Mouse (Mus musculus) spleen, adult 18-20 months (tissue): ENCODE measurements around the gene Alx1.

Experiments used
- DNase-seq, 2 experiments: peaks; one replicate each; pipeline ENCODE4 v3.0.0; 2022; ENCODE audit warnings: mixed read lengths in 2 of 2

Alx1 gene

GRCm38 (mm10) chr10:103029730-103030490 is at the start of gene Alx1:
Alx1 (minus strand) TSS chr10:103030215.
- DNase-seq, result no peak

- no peak for DNase-seq
These were observed 19.6 kb upstream of the Alx1 start for GRCm38 (mm10) chr10:103049593-103049992.

- DNase-seq, result no peak
These were observed 16.6 kb upstream of the Alx1 start for GRCm38 (mm10) chr10:103046623-103047022.

- DNase-seq, result no peak
These were observed 15.0 kb upstream of the Alx1 start for GRCm38 (mm10) chr10:103045019-103045418.

DNA sequence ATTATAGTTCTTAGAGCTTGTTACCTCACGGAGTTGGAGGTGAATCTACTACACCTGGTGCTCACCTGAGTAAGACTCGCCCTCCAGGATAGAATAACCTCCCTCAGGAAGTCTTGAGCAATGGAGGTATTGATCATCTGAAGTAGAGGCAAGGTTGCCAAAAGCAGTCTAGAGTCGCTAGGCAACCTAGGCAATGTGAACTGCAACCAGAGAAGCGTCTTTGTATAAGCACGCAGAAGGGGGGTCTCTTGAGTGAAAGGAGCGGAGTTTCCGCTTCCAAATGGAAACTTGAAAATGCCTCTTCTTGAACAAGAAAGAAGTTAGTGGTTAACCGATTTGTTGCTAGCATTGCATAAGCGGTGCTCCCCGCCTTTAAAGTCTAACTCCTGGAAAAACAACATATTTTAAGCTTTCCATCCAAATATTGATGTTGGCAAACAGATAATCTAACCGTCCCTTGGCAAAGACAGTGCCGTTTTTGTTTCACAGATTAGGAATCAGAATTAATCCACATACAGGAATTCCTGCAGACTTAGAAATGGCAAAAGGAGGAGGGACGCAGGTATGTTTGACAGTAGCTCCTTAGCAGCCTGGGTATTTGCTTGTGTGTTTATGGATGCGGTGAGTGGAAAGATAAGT is 5.1 kb upstream of the Alx1 start:
- DNase-seq, result no peak

DNA sequence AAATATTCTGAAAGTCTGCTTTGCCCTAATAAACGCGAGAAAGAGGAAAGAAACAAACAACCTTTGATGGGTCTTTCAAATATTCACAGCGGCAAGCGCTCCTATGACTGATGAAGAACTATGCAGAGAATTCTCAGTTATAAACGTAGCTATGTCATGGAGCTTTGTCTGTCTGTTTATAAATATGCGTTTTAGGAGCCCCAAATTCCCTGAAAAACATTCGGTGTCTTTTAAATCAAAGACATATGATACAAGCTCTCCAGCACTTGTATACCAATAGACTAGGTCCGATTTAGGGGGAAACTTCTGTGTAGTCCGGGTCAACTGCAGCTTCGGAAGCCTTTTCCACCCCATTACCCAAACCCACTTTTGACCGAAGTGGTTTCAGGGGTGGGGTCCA is 916 bp upstream of the Alx1 start:
- DNase-seq, result no peak

GRCm38 (mm10) chr10:103029132-103029729 is 784 bp downstream of the Alx1 start:
- DNase-seq, result no peak

DNA sequence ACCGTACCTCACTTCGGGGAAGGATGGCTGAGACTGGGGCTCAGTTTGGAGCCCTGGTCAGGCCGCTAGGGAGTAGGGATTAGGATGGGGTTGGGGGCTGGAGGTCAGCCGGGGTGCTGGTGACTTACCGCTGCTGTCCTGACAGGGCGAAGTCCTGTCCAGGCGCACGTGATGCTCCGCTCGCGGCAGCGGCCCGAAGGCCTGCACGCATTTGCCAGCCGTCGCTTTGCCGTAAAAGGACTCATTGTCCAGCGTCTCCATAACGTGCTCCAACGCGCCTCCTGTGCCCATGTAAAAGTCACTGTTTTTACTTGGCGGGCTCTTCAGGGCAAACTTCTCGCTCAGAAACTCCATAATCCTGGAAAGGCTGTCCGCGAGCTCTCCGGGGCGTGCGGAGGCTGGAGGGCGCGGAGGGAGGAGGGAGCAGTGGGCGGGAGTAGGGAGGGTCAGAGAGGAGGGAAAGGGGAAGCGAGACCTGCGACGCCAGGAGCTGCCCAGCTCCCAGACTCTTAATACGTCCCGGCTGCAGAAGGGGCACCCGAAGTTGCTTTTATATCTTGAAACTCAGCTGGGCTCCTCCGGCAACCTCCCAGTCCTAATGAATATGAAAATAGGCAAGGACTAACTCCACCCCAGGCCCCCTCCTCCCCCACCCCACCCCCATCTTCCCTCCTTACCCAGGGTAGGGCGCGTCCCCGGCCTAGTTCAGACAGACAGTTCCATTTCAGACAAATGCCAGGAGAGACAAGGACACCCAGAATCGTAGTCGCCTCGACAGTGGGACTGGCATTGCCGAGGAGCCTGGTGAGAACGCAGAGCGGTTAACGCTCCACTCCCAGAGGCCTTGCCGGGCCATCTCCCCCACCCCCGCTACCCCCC is 1.5 kb downstream of the Alx1 start:
- DNase-seq, result no peak

- no peak for DNase-seq
These were observed 2.1 kb downstream of the Alx1 start for GRCm38 (mm10) chr10:103027931-103028252.

- DNase-seq, result no peak
These were observed 2.6 kb downstream of the Alx1 start for GRCm38 (mm10) chr10:103027226-103027930.

GRCm38 (mm10) chr10:103026636-103027225 is 3.3 kb downstream of the Alx1 start:
- DNase-seq, result no peak

DNA sequence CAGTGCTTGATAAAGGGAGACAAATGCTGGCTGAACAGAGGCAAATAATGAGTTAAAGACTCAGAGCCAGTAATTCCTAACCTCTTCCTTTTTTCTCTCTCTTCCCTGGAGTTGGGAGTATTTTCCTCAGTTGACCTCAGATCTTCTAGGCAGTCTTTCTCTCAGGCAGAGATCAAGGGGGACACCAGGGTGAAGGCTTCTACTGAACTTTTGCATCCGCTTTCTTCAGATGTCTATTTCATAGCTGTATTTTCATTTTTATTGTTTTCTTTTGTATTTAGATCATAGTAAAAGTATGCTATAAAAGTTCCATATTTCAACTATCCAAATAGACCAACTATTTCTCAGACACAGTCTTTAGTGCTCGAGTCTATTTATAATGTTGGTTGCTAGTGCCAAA is 27.5 kb downstream of the Alx1 start:
- DNase-seq, result no peak

GRCm38 (mm10) chr10:103000902-103001301 is 29.1 kb downstream of the Alx1 start:
- DNase-seq, result no peak

- no peak for DNase-seq
These were observed 30.4 kb downstream of the Alx1 start for GRCm38 (mm10) chr10:102999584-102999983.

DNA sequence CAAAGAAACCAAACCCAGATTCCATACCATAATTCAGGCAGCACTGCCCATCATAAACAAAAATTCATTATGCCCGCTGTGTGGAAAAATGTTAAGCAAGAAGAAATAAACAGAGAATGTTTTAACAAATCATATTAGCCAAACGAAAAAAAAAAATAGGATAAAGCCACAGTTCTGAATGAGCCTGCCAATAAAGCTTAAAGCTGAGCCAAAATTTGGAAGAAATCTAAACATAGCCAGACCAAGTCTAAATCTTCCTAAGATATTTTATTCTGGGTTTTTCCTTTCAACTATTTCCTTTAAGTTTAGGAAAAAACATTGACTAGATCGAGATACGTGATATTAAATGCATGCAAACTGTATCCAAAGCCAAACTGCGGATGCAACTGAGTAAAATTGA is 54.9 kb downstream of the Alx1 start:
- no peak for DNase-seq

DNA sequence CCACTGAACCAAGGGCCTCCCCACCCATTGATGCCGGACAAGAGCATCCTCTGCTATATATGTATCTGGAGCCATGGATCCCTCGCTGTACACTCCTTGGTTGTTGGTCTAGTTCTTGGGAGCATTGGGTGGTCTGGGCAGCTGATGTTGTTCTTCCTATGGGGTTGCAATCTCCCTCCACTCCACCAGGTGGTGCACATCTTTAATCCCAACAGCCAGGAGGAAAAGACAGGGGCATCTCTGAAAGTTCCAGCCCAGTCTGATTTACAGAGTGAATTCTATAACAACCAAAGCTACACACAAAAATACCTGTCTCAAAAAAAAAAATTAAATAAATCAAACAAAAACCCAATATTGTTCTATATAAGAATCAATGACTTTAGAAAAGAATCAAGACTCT is 70.4 kb downstream of the Alx1 start:
- DNase-seq, result no peak
